Mouse (Mus musculus) MEL (cell line): ENCODE measurements at regions not wholly inside any gene's neighbourhood (a gene's known extent, or its start where the extent isn't known, plus 50 kb on each side); places are given as distances from the start of the nearest gene placed in this dataset.

Source experiments
- JUND ChIP-seq: IDR thresholded peaks from 2 replicates; pipeline ENCODE4 v1.6.1; 2011; ENCODE audit warnings: low read depth, mild to moderate bottlenecking, improper control_type of control experiment, low read length
- POLR2AphosphoS5 ChIP-seq: IDR thresholded peaks from 2 replicates; pipeline ENCODE4 v1.6.1; 2012; ENCODE audit warnings: low read depth, borderline replicate concordance, mild to moderate bottlenecking, inconsistent platforms, low read length, moderate library complexity, mixed read lengths
- SMC3 ChIP-seq: IDR thresholded peaks from 2 replicates; pipeline ENCODE4 v1.6.1; 2011; ENCODE audit warnings: low read depth, low read length, improper control_type of control experiment

DNA sequence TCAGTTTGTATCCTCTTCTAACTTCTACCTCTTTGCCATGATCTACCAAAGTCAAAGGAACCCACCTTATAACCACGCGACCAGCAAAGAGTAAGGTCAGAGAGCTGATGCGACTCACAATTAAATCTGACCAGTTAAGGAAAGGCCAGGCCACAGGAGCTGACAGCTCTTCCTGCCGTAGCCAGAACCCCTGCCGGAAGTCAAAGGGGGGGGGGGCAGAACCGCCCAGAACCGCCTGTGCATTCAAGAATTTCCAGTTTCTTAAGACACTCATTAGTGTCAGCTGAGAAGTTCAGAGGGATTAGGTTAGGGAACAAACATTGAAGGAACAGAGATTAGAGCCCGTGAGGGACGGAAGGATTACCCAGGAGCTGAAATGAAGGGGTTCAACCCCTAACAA lies 51.0 kb upstream of the Nfe2l3 start:
- TF ChIP-seq JUND (no peak), SMC3 (no peak), POLR2AphosphoS5 (no peak)
